Mouse (Mus musculus) CD4-positive naive resting alpha-beta T cell, adult 76 days (primary cell): ENCODE results near the gene Mcm2. TPM values are rescaled to one million over a fixed set of nuclear protein-coding genes. Genes with fewer than 3 reads are reported as not detected.

Source experiments
- total RNA-seq: library from RNA; stranded (reverse); gene quantifications from one replicate; pipeline ENCODE4 v1.2.4, GENCODE M21; 2023

Gene Mcm2
- total RNA-seq: 53.8 TPM

DNA sequence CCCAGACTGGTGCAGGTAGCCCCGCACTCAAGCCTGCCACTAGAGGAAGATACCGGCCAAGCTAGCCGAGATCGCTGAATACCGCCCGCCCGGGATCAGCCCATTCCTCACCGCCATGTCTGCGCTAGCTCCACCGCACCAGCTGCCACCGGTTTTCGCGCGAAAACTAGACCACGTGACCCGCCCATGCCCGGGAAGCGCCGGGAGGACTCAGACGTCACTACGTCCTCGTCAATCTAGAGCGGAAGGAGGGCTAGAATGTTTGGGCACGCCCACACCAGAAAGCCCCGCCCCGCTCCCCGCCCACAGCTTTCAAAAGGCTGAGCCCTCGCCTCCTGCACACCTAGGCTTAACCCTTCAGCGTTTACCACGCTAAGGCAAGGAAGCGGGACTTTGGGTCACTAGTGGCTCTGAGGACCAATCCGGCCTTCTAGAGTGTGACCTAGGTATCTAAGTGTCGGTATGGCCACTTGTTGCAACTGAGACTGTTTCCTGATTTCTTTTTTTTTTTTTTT, at the start of gene Mcm2:
Gene Mcm2, minus strand, starts transcription at position 247 of the 515 bp plus-strand sequence.

DNA sequence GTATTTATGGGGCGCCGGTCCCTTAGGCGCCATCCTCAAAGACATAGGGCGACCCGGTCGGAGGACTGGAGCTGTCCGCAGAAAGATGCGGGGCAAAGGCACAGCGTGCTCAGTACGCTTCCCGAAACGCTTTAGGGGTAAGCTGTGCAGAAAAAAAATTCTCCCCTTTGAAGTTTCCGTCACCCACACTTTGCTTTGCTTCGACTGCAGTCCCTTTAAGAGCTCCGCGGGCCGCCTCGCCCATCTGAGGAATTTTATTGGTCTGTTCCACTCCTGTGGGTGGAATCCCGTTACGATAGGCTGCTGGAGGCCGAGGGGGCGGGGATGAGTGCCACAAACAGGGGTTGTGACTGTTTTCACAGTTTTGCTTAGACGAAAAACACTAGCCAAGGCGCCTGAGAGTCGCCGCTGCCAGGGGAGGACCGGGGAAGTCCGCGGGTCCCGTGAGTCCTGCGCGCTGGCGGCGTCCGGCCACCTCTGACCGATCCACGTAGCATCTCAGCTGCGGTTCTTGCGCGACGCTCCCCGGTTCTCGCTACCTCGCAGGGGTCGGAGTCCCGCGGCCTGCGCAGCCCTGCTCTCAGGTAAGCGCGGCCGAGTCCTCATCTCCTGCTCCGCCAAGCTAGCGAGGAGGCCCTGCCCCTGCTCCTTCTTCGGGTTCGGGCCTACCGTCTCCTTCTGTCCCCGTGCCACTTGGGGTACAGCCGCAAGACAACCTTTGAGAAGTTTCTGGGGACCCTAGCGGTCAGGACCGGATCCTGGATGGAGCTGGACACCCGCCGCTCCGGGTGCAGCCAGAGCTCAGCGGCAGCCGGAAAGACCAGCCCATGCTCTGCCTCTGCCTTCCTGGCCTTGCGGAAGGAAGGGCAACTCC, 3.6 kb upstream of the Mcm2 start, which contains the start of gene Tpra1:
Gene Tpra1, plus strand, starts transcription at position 305 of the 874 bp plus-strand sequence.

DNA sequence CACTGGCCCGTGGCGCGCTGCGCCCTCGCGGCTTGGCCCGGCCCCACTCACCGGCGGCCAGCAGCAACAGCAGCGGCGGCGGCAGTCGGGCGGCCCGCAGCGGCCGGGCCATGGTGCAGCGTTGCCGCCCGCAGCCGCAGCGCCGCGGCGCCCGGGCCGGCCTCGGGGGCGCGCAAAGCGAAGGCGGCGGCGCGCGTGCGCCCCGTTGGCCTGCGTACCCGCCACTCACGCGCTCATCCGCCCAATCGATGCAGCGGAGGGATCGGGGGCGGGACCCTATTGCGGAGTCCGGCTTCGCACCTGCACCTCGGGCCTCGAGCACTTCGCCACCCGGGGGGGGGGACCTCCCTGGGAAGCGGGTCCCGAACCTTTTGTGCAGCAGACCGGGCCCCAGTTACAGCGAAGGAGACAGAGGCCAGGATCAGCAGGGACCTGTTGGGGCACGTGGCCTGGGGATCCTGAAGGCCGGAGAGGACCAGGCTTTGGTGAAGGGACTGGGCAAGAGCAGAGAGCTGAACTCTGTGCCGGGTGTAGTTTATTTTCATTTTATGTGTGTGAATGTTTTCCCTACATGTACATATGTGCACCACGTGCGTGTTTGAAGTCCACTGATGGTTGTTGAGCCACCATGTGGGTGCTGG, 23.6 kb downstream of the Mcm2 start, which contains the start of gene Podxl2:
Gene Podxl2, minus strand, starts transcription at position 177 of the 641 bp plus-strand sequence.

DNA sequence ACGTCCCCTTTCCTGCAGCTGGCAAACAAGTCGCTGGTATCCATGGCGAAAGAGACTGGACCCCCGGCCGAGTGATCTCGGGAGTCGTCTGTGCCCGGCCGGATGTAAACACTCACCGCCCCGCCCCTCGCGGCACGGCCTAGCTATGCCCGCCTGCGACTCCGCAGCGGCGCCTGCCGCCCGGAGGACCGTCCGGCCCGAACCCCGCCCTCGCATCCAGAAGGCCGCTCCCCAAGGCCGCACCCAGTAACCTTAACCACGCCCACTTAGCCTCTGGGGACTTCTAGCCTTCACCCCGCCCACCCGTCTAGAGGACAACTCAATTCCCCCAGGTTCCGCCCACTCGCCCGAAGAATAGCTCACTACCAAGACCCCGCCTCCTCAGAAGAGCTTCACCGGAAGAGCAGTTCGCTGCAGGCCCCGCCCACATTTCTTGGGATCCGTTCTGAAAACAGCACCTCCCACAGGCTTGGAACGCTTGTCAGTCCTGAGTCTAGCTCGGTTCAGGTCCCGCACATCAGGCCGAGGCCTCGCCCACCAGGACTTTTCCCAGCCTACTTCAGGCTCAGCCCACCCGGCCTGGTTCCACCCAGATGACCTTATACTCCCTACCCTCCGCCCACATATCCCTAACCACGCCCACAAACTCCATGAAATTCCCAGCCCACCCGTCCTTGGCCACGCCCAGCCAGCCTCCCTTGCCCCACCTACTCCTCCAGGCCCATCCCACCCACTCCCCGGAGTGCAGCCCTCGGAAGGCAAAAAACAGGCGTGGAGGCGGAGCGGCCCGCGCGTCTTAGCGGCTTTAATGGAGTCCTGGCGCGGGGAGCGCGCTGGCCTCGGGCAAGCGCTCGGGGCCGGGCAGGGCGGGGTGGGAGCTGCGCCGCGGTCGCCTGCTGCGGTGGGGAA, 56.5 kb downstream of the Mcm2 start, which contains the start of gene Abtb1:
Gene Abtb1, minus strand, starts transcription at position 204 of the 909 bp plus-strand sequence.

Other genes starting within 250 kb of the Mcm2 start
- gene Mgll, start 174.4 kb downstream of the Mcm2 start, total RNA-seq: 2.4 TPM
- 49.1 TPM for gene Abtb1, start 56.8 kb downstream of the Mcm2 start, total RNA-seq
- not detected for gene Podxl2, start 23.7 kb downstream of the Mcm2 start, total RNA-seq
- 86.9 TPM for gene Tpra1, start 3.5 kb upstream of the Mcm2 start, total RNA-seq